Mouse (Mus musculus): ENCODE measurements at regions not wholly inside any gene's neighbourhood (a gene's known extent, or its start where the extent isn't known, plus 50 kb on each side); places are given as distances from the start of the nearest gene placed in this dataset.
A peak's percentile ranks its signal among the peaks of the same experiment; 100 is the strongest.
"Not testable (repeated sequence)": the region's sequence is repeated elsewhere in the genome, so short reads cannot be mapped to it uniquely, and the experiment has no call there.

DNA sequence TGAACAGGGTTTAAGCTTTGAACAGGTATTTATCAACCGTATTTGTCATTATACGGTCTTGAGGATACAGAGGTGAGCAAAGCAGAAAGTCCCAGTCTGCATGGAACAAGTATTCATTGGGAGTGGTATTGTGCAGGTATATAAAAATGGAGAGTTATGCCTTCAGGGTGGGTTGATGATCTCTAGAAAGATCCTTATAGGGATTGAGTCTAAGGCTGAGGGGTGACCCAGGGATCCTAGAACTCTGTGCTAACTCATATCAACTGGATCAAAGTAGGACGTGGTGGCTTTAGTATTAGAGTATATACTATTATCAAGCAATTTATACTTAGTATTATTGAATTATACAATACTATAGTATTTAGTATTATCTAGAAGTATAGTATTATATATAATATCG is 82.9 kb upstream of the Xcl1 start:
- no peak for ATAC-seq (ENCODE audit: poor library complexity, severe bottlenecking)

DNA sequence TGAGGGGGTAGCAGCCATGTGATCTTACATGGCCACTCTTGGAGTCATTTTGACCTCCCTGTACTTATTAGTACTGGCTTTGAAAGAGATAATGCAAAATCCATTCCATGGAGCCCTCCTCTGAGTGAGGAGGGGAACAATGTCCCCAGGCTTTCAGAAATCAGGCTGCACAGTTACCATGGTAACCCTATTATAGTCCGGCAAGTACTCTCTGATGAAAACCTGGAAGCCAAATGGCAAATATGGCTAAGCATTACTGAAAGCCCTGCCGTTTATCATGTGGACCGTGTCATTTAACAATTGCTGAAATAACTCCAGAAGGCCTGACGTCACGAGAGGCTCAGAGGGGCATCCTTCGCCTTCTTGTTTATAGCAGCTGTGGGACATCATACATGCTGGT is 82.5 kb upstream of the Xcl1 start:
- no peak for ATAC-seq (ENCODE audit: poor library complexity, severe bottlenecking)

DNA sequence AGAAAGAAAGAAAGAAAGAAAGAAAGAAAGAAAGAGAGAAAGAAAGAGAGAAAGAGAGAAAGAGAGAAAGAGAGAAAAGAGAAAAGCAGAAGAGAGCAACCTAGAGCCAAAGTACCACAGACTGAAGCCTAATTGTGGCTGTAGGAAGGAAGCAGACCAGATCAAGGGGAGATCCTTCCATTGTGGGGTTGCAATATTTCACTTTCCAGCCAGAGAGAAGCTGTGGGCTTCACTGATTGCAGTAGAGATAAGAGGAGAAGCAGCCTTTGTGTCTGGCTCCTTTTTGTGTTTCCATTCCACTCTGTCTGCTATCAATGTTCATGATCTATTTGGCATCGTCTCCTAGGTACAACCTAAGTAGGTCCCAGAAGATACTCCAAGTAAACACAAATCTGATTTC is 79.0 kb upstream of the Xcl1 start:
- no peak for ATAC-seq (ENCODE audit: poor library complexity, severe bottlenecking)

DNA sequence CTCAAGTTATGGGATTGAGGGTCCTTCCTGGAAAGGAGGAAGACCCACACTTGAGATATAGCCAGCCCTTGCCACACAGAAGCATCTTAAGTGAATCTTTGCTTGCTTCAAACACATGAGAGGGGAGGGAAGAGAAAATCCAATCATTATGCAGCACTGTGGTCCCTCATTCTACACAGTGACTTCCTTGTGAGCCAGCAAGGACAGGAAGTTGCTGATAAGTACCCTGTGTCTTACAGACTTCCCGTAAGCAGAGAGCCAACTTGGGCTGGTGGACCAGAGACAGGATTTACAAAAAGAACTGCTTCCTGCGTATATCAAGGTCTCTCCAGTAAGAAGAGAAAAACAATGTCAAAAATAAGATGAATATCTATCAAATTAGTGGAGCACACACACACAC is 78.1 kb upstream of the Xcl1 start:
- peak; percentile 54 for ATAC-seq (ENCODE audit: poor library complexity, severe bottlenecking)

DNA sequence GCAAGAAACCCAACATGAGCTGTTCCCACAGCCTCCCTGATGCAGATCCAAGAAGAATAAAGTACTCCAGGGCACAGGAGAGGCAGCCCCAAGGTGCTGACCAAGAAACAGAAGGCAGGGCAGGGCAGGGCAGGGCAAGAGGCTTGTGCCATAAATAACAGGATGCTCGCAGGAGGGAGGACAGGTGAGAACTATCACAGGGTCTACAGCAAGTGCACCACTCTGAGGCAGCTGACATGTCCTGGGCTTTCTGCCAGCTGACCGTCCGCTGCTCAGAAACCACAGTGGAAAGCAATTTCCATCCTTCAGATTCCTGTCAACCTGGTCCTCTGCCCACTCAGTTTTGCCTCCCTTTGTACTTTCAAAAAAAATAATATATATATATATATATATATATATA is 77.0 kb upstream of the Xcl1 start:
- ATAC-seq (ENCODE audit: poor library complexity, severe bottlenecking): 0 out of 2 replicates have a peak, but pooled peaks have one; percentile 25

DNA sequence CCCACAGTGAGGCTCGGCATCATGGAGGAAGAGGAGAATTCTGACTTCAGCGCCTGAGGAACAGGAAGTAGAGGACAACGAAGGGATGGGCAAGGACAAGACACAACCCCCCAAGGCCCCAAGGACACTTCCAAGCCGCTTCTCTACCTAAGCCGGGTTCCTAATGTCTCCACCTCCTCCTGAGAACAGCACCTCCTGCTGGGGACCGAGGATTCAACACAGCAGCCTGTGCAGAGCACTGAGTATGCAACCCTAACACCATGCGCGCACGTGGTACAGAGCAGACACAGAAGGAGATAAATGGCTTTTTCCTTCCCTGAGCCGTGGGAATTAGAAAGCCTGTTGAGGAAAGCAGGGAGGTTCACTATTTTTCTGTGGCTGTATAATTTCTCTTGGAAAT is 64.2 kb upstream of the Xcl1 start:
- peak; percentile 51; the same call in 1 of the 2 replicates for ATAC-seq (ENCODE audit: poor library complexity, severe bottlenecking)

DNA sequence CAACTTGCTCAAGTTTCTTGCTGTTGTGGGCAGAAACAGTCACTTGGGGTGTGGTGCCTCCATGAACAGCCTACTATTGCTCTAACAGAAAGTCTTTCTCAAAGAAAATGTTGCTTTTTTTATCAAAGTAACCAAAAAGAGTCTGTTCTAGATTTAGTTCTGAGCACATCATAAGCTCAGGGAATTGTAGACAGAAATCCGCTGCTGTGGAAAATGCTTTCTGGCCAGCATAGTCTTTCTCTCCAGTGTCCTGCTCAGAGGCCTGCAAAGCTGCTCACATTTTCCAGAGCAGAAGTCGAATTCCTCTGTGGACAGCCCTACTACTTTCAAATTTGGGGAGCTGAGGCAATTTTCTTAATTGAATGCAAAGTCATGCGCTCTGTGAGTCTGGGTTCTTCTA is 63.3 kb upstream of the Xcl1 start:
- ATAC-seq (ENCODE audit: poor library complexity, severe bottlenecking): no peak

DNA sequence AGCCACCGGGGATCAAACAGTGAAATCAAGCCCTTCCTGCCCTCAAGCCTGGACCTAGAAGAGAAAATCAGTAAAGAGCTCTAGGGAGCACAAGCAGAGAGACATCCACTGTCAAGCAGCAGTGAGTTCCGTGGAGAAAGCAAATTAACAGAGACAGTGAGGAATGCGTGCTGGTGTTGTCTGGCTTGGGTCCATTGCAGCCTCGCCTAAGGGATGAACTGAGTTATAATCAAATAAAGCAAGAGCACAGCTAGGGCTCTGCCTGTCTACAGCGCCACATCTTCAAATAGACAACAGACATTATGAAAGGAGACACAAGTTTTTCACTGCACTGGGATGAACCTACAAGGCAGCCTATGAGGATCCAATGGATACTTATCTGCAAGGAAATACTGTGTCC is 62.3 kb upstream of the Xcl1 start:
- ATAC-seq (ENCODE audit: poor library complexity, severe bottlenecking): no peak

DNA sequence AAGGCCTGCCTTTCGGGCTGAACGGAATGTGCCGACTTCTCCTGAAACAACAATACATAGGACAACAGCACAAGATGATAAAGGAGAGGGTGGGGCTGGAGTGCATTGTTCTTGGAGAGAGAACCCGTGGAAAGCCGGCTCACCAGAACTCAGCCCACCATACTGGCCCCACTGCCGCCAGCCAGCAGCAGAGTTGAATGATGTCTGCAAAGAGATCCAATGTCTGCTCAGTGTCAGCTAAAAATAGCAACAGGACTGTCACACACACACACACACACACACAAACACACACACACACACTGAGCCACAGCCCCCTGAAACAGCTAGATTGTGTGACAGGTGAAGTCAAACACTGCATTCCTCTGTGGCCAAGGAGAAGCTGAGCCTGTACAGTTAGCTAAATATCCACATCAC is 58.9 kb upstream of the Xcl1 start:
- no peak for ATAC-seq (ENCODE audit: poor library complexity, severe bottlenecking)

DNA sequence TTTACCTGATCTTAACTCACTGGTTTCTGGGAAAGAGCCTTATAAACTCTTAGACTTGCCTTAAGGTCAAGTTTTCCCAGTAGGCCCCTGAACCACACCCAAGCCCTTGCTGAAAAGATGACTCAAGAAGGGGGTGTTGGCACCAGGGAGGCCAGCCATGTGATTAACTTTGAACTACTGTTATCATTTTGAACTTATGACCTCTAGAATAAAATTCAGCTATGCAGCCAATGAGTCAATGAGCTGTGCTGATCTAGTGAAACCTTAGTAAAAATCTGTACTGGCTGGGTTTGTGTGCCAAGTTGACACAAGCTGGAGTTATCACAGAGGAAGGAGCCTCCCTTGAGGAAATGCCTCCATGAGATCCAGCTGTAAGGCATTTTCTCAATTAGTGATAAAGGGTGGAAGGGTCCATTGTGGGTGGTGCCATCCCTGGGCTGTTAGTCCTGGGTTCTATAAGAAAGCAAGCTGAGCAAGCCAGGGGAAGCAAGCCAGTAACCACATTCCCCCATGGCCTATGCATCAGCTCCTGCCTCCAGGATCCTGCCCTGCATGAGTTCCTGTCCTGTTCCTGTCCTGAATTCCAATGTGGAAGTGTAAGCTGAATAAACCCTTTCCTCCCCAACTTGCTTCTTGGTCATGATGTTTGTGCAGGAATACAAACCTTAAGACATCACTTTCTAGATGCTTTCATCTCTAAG is 58.0 kb upstream of the Xcl1 start:
- not testable (repeated sequence) for ATAC-seq (ENCODE audit: poor library complexity, severe bottlenecking)

DNA sequence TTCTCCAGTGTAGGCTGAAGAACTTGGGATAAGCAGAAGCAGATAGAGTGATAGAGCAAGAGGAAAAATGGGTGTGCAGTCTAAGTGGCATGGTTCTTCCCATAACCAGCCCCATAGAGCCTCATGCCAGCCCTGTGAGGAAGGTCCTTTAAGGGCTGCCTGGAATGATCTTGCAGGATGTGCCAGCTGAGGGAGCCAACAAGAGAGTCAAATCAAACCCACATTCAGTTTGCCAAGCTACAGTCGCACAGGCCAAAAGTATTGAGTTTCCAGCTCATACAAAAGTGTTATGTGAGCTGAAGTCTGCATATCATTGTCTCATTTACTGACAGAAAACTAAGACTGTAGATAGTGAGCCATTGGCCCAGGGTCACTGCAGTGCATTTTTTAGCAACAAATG is 53.7 kb upstream of the Xcl1 start:
- ATAC-seq (ENCODE audit: poor library complexity, severe bottlenecking): no peak

DNA sequence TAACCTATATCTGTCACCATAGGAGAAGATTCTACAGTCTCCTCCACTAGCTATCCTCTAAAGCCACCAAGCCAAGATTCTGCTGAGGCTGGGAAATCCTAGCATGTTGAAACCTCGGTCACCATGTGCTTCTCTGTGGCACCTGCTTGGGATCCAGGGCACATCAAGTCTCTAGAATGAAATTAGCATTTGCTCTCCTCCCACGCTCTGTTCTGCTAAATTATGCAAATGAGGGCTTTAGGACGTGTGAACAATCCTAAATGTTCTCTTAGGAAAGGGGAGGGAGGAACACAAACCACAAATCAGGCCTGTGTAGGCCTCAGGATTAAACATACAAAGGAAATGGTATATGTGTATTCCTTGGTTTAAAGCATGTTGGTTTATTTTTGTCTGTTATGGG is 52.9 kb upstream of the Xcl1 start:
- ATAC-seq (ENCODE audit: poor library complexity, severe bottlenecking): no peak

DNA sequence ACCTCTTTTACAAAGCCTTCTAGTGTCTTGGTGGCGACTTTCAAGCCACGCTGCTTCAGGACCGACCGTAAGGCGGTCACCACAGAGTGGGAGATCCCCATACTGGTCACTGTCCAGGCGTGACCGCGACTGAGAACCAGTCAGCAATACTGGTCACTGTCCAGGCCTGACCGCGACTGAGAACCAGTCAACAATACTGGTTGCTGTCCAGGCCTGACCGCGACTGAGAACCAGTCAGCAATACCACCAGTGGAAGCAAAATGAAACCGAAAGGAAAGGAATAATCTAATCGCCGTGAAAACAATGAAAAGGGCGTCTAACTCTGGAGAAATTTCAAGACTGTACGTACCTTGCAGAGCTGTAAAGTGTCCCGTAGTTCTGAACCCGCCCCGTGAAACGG is 50.2 kb upstream of the Xcl1 start:
- not testable (repeated sequence) for ATAC-seq (ENCODE audit: poor library complexity, severe bottlenecking)

Data from megakaryocyte, adult 5-6 weeks (primary cell).